Mouse (Mus musculus) embryonic facial prominence, embryonic 13.5 days (tissue): ENCODE results near the gene Txnip. TPM values are rescaled to one million over a fixed set of nuclear protein-coding genes. Genes with fewer than 3 reads are reported as not detected.

Experiments
- ATAC-seq: fragments of 200-750 bp; cut with Nextera tagmentation; 2 replicates; pipeline ENCODE4 v1.8.0; 2017; ENCODE audit warnings: low read depth; ENCODE audit not compliant: insufficient number of reproducible peaks, insufficient read depth, low FRiP score, low TSS enrichment
- H3K27ac ChIP-seq: fragments of 300-500 bp; sonication (generic); 2 replicates; pipeline ENCODE4 v1.5.1; 2015; ENCODE audit warnings: moderate library complexity, mild to moderate bottlenecking, inconsistent platforms
- H3K27me3 ChIP-seq: fragments of 300-500 bp; sonication (generic); 2 replicates; pipeline ENCODE4 v1.6.1; 2015; ENCODE audit warnings: mild to moderate bottlenecking, inconsistent platforms
- H3K36me3 ChIP-seq: fragments of 300-500 bp; sonication (generic); 2 replicates; pipeline ENCODE4 v1.6.1; 2015; ENCODE audit warnings: mild to moderate bottlenecking, inconsistent platforms
- H3K4me1 ChIP-seq: fragments of 300-500 bp; sonication (generic); 2 replicates; pipeline ENCODE4 v1.6.1; 2015; ENCODE audit warnings: inconsistent platforms
- H3K4me2 ChIP-seq: fragments of 300-500 bp; sonication (generic); 2 replicates; pipeline ENCODE4 v1.6.1; 2015; ENCODE audit warnings: moderate library complexity, mild to moderate bottlenecking, inconsistent platforms
- H3K4me3 ChIP-seq: fragments of 300-500 bp; sonication (generic); 2 replicates; pipeline ENCODE4 v1.5.1; 2015; ENCODE audit warnings: mild to moderate bottlenecking, inconsistent platforms
- H3K9ac ChIP-seq: fragments of 300-500 bp; sonication (generic); 2 replicates; pipeline ENCODE4 v1.6.1; 2015; ENCODE audit warnings: mild to moderate bottlenecking, inconsistent platforms
- H3K9me3 ChIP-seq: fragments of 300-500 bp; sonication (generic); 2 replicates; pipeline ENCODE4 v1.6.1; 2016; ENCODE audit warnings: inconsistent platforms
- WGBS: fragments of 180-500 bp; shearing (Covaris S2); methylation state at CpG from one replicate; pipeline ENCODE4 v1.1.7; 2015; ENCODE audit warnings: mixed read lengths; 5-methylcytosine and 5-hydroxymethylcytosine counted together
- polyA plus RNA-seq: library from polyadenylated mRNA; unstranded; fragments of >200 nt; fragmentation: Nextera tagmentation; extraction: Ambion mirVana; gene quantifications from 2 replicates; pipeline ENCODE4 v1.2.1, GENCODE M21; 2015

Txnip gene
- polyA plus RNA-seq, 1 experiment from 2014 or later = 113 TPM

DNA sequence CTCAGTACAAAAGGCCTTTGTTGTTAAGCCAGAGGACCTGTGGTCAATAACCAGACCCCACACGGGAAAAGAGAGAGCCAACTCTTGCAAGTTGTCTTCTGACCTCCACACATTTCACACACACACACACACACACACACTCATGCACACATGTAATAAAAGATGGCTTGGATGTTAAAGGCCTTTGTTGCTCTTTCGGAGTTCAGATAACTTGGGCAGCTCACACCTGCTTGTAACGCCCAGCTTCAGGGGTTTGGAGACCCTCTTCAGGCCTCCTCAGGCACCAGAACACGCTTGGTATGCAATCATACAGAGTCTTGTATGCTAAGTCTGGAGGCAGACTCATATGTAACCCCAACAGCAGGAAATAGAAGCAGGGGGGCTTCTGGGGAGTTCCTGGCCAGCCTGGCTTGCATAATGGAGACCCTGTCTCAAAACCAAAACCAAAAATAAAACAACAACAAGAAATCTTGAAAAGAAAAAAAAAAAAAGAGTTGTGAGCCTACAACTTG lies 21.5 kb downstream of the Txnip start:
- H3K4me2 ChIP-seq = no peak overlapping the region
- no peaks in the 10 kb centered on the region; the same call in 1 of the 2 replicates for H3K27me3 ChIP-seq
- H3K9me3 ChIP-seq = no peaks in the 10 kb centered on the region
- ATAC-seq = no peak
- H3K36me3 ChIP-seq = peaks cover 9% of the 10 kb centered on the region; the same call in 1 of the 2 replicates
- peaks cover 33% of the 10 kb centered on the region for H3K4me1 ChIP-seq
- no peak overlapping the region for H3K4me3 ChIP-seq
- H3K9ac ChIP-seq = no peak overlapping the region
- WGBS = 62% methylated on average over 4 of the region's 4 CpGs
- H3K27ac ChIP-seq = peak overlapping the region; percentile 33; the same call in 1 of the 2 replicates

DNA sequence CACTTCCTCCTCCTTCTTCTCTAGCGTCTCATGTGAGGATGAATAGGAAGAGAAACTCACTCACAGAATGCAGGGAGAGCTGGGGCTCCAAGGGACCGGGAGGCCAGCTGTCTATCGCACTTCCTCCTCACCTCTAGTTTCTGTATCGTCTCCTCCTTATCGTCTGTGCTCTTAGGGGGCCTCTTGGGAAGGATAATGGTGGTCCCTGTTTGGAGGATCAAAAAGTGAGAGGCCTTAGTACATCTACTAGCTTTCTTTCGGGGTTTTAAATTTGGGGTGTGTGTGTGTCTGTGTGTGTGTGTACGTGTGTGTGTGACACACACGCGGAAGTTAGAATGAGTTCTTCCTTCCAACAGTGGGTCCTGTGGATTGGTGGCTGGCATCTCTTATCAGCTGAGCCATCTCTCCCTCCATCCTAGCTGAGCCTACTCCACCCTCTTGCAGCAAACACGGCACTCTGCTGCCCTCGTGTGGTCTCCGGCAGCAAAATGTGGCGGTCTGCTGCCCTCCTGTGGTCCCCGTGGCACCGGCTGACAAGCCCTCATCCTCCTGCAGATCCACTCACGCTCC lies 22.2 kb downstream of the Txnip start:
- peak; percentile 40; the same call in 1 of the 2 replicates for ATAC-seq
- peak overlapping the region; percentile 64 for H3K4me2 ChIP-seq
- peaks cover 33% of the 10 kb centered on the region for H3K4me1 ChIP-seq
- H3K9ac ChIP-seq = peak overlapping the region; percentile 64
- H3K9me3 ChIP-seq = no peaks in the 10 kb centered on the region
- peak overlapping the region; percentile 33; the same call in 1 of the 2 replicates for H3K27ac ChIP-seq
- no peaks in the 10 kb centered on the region; the same call in 1 of the 2 replicates for H3K27me3 ChIP-seq
- 13% methylated on average over 16 of the region's 16 CpGs for WGBS
- peak overlapping the region; percentile 34 for H3K4me3 ChIP-seq
- H3K36me3 ChIP-seq = peaks cover 9% of the 10 kb centered on the region; the same call in 1 of the 2 replicates

DNA sequence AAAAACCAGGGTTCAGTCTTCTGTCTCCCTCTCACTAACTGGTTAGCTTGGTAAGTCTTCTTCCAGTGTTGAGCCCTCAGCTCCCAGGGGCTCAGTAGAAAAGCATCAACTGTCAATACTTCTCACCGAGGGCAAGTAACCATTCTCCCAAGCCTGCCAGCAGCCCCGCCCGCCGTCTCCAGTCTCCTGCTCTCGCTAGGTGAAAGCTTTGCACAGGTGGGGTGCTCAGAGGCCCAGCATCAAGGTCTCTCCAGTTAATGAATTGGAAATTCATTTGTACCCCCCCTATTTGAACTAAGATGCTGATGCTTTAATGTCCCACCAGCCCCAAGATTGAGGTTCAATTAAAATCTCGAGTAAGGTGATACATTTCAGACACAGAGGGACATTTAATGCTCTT lies 23.4 kb downstream of the Txnip start:
- Histone ChIP-seq H3K27ac (no peak overlapping the region), H3K4me2 (peak overlapping the region; percentile 64; the same call in 1 of the 2 replicates), H3K4me1 (peaks cover 28% of the 10 kb centered on the region), H3K27me3 (no peaks in the 10 kb centered on the region; the same call in 1 of the 2 replicates), H3K36me3 (peaks cover 9% of the 10 kb centered on the region; the same call in 1 of the 2 replicates), H3K9me3 (no peaks in the 10 kb centered on the region), H3K4me3 (no peak overlapping the region), H3K9ac (no peak overlapping the region)
- ATAC-seq = no peak
- WGBS = 45% methylated on average over 6 of the region's 6 CpGs

DNA sequence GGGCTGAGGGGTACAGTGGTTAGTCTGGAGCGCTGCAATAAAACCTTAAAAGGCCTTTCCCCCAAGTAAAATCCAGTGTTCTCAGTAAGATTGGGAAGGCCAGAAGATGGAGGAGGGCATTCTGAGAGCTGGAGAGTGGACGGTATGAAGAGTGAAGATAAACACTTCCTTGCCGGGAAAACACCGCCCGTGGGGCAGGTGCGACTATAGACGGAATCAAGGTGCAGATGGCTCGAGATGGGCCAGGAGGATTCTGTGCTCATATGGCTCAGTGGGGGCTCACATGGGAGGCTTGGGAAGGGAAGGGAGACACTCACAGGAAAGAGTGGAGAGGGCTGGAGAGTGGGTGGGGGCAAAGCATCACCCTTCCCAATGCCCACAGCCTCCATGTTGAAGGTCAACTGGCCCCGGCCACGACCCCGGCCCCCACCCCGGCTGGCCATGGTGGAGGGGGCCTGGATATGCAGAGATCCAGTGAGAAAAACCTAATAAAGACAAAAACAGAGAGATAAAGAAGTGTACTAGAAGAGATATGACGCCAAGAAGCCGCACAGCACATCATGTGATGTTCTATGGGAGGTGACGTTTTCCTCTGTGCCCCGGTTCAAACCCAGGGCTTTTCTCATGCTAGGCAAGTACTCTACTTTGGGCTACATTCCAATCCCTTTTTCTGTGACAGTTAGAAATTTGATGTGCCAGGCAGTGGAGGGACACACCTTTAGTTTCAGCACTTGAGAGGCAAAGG lies 24.2 kb downstream of the Txnip start:
- peaks cover 9% of the 10 kb centered on the region; the same call in 1 of the 2 replicates for H3K36me3 ChIP-seq
- no peak overlapping the region for H3K9ac ChIP-seq

DNA sequence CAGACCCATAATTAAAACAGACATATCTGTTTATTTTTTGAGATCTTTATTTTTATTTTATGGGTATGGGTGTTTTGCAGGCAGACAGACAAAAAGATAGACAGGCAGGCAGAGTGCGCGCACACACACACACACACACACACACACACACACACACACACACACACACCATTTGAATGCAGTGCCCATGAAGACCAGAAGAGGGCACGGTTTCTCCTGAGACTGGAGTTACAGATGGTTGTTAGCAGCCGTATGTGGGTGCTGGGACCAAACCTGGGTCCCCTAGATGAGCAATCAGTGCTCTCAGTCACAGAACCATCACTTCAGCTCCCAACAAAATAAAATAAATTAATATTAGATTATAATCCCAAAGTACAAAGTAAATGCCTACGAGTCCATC lies 25.6 kb downstream of the Txnip start:
- H3K27ac ChIP-seq = no peak overlapping the region
- H3K27me3 ChIP-seq = no peaks in the 10 kb centered on the region; the same call in 1 of the 2 replicates
- ATAC-seq = no peak
- H3K4me2 ChIP-seq = no peak overlapping the region
- H3K4me1 ChIP-seq = peaks cover 15% of the 10 kb centered on the region
- H3K4me3 ChIP-seq = no peak overlapping the region
- 89% methylated on average over 5 of the region's 5 CpGs for WGBS
- H3K9ac ChIP-seq = no peak overlapping the region
- no peaks in the 10 kb centered on the region for H3K9me3 ChIP-seq
- peaks cover 9% of the 10 kb centered on the region; the same call in 1 of the 2 replicates for H3K36me3 ChIP-seq

More for the DNA sequence above, 24.2 kb downstream of the Txnip start:
- no peak overlapping the region for H3K4me3 ChIP-seq
- H3K4me2 ChIP-seq = no peak overlapping the region
- H3K27me3 ChIP-seq = no peaks in the 10 kb centered on the region; the same call in 1 of the 2 replicates
- 87% methylated on average over 16 of the region's 16 CpGs for WGBS
- no peaks in the 10 kb centered on the region for H3K9me3 ChIP-seq
- ATAC-seq = no peak
- H3K27ac ChIP-seq = no peak overlapping the region
- peaks cover 20% of the 10 kb centered on the region for H3K4me1 ChIP-seq

DNA sequence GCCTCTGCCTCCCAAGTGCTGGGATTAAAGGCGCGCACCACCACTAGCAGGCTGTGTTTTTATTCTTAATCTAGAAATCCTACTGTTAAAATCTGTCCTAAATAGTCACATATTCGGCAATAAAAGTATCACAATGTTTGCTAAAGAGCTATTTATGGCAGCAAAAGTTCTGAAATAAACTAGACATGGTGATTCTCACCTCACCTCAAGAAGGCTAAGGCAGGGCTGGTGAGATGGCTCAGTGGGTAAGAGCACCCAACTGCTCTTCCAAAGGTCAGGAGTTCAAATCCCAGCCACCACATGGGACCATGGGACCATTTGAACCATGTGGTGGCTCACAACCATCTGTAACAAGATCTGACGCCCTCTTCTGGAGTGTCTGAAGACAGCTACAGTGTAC lies 32.9 kb downstream of the Txnip start:
- peaks cover 15% of the 10 kb centered on the region for H3K4me1 ChIP-seq
- ATAC-seq = no peak
- WGBS = 78% methylated on average over 4 of the region's 4 CpGs
- H3K4me3 ChIP-seq = no peak overlapping the region
- no peak overlapping the region for H3K4me2 ChIP-seq
- H3K9me3 ChIP-seq = no peaks in the 10 kb centered on the region
- H3K27me3 ChIP-seq = peaks cover 10% of the 10 kb centered on the region
- H3K27ac ChIP-seq = no peak overlapping the region
- H3K36me3 ChIP-seq = no peaks in the 10 kb centered on the region
- no peak overlapping the region for H3K9ac ChIP-seq

DNA sequence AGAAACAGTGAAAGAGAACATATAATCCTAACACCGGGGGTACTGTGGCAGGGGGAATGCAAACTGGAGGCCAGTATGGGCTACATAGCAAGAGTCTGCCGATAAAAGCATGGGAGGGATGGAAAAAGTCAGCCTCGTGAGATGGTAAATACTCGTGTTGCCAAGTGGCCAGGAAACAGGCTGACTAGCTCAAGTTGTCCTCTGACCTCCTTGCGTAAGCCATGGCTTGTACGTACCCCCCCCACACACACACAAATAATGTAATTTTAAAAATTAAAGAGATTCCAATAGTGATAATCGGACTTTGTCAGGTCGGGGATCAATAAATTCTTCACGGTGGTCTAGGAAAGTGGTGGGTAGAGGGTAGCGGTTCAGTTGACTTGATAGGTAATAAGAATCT lies 35.6 kb downstream of the Txnip start:
- no peak for ATAC-seq
- peak overlapping the region; percentile 86; the same call in 1 of the 2 replicates for H3K27ac ChIP-seq
- H3K36me3 ChIP-seq = no peaks in the 10 kb centered on the region
- peaks cover 23% of the 10 kb centered on the region for H3K27me3 ChIP-seq
- H3K4me2 ChIP-seq = peak overlapping the region; percentile 74
- peak overlapping the region; percentile 80 for H3K9ac ChIP-seq
- H3K4me1 ChIP-seq = peaks cover 39% of the 10 kb centered on the region
- under 1% methylated on average over 10 of the region's 10 CpGs for WGBS
- peak overlapping the region; percentile 64 for H3K4me3 ChIP-seq
- no peaks in the 10 kb centered on the region for H3K9me3 ChIP-seq

DNA sequence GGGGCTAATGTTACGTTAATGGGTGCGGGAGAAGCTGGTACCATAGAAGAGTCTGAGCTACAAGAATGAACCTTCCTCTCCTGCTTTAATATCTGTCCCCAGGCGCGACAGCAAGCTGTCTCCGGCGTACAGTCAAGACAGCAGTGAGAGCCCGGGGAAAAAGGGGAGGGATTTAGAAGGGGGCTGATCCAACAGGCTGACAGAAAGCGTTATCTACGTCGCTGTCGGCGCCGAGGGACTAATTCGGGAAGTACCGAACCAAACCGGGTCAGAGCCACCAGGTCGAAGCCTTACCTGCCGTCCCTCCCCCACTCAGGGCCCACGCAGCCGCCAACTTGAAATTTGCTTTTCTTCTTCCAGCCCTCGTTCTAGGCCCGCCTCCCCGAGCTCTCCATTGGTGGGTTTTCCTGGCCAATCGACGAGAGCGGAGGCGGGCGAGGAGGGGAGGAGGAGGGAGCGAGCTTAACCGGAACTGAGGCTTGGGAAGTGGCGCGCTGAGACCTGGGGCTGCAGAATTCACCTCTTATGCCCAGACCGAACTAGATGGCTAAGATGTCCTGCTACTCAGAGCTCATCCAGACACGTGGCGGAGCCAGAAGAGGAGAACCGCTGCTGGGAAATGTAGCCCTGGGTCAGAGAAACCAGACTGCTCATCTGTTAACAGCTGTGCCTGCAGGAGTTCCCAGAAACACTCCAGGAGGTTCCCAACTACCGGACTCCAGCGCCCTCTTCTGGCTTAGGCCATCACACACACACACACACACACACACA lies 36.2 kb downstream of the Txnip start, which contains the start of gene Polr3gl:
Gene Polr3gl (minus strand): TSS at position 392 of the 771 bp plus-strand sequence.
- peak within 1 kb of the TSS; percentile 86 for H3K27ac ChIP-seq

DNA sequence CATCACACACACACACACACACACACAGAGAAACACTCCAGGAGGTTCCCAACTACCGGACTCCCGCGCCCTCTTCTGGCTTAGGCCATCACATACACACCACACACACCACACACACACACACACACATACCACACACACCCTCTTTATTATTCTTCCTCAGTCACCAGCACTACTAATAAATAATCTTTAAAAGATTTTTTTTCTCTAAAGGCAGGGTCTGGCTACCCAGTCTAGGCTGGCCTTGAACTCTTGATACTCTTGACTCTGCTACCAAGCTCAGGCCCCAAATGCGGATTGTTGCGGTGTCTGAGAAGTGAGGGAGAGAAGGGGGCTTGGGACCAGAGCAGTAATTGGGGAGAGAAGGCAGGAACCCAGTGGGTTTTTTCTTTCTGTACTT lies 37.1 kb downstream of the Txnip start:
- peaks cover 48% of the 10 kb centered on the region for H3K4me1 ChIP-seq
- peaks cover 32% of the 10 kb centered on the region for H3K27me3 ChIP-seq
- no peak overlapping the region for H3K27ac ChIP-seq
- H3K36me3 ChIP-seq = no peaks in the 10 kb centered on the region
- no peak overlapping the region for H3K4me3 ChIP-seq
- no peak overlapping the region for H3K4me2 ChIP-seq
- 81% methylated on average over 5 of the region's 5 CpGs for WGBS
- no peak for ATAC-seq
- H3K9me3 ChIP-seq = no peaks in the 10 kb centered on the region
- no peak overlapping the region for H3K9ac ChIP-seq

More for the DNA sequence above, 36.2 kb downstream of the Txnip start, which contains the start of gene Polr3gl:
- WGBS = under 1% methylated on average over 38 of the region's 38 CpGs
- peak within 1 kb of the TSS; percentile 80 for H3K9ac ChIP-seq
- no peaks in the 10 kb centered on the region for H3K9me3 ChIP-seq
- peak within 1 kb of the TSS; percentile 64 for H3K4me3 ChIP-seq
- peaks cover 26% of the 10 kb centered on the region for H3K27me3 ChIP-seq
- H3K4me1 ChIP-seq = peaks cover 45% of the 10 kb centered on the region
- no peaks in the 10 kb centered on the region for H3K36me3 ChIP-seq
- ATAC-seq = peak; percentile 82
- peak within 1 kb of the TSS; percentile 74 for H3K4me2 ChIP-seq

DNA sequence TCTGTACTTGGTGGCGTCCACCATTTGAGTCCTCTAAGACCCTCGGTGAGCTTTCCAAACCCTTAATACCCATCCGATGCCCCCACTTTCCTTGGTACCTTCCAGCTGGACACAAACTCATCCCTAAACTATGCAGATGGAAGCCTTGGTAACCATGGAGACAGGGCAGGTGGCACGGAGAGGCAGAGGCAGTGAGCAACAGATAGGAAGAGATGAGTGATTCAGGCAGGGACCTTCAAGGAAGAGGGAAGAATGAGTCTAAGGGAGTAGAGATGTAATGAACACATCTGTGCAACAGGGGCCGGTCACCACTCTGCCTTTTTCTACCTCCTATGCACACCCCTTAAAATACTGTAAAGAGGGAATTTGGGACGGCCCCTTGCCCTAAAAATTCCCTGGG lies 37.9 kb downstream of the Txnip start:
- Histone ChIP-seq H3K9ac (peak overlapping the region; percentile 80; the same call in 1 of the 2 replicates), H3K36me3 (no peaks in the 10 kb centered on the region), H3K4me3 (peak overlapping the region; percentile 58), H3K4me2 (peak overlapping the region; percentile 98), H3K9me3 (no peaks in the 10 kb centered on the region), H3K27me3 (peaks cover 32% of the 10 kb centered on the region), H3K27ac (no peak overlapping the region), H3K4me1 (peaks cover 56% of the 10 kb centered on the region)
- WGBS = 23% methylated on average over 6 of the region's 6 CpGs
- no peak for ATAC-seq

DNA sequence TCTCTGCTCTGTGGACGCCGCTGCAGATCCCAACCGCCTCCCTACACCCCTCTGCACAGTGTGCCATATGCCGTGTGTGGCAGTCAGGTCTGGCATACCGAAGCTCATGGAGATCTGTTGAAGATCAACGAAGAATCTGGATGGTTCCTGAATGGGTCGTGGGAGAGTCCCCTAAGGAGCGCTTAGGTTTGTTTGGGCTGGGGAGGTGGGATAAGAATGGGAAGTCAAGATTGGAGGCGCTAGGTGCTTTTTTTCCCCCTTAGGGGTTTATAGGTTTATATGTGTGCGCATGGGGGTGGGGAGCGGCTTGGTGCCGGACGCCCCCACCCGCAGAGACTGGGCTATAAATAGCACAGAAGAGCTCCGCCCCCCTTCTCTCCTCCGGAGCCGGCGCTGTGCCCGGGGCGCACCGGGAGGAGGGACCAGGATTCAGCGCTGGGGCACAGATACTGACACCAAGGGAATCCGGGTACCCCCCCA lies 38.5 kb downstream of the Txnip start, which contains the start of gene Ankrd34a:
Gene Ankrd34a (plus strand): TSS at position 409 of the 480 bp plus-strand sequence.
- Histone ChIP-seq H3K4me2 (peak within 1 kb of the TSS; percentile 98), H3K4me1 (peaks cover 56% of the 10 kb centered on the region)

More for the DNA sequence above, 38.5 kb downstream of the Txnip start, which contains the start of gene Ankrd34a:
- ATAC-seq = no peak
- peak within 1 kb of the TSS; percentile 77 for H3K27ac ChIP-seq
- peaks cover 32% of the 10 kb centered on the region for H3K27me3 ChIP-seq
- H3K4me3 ChIP-seq = peak within 1 kb of the TSS; percentile 58
- no peaks in the 10 kb centered on the region for H3K36me3 ChIP-seq
- WGBS = under 1% methylated on average over 23 of the region's 23 CpGs
- H3K9me3 ChIP-seq = no peaks in the 10 kb centered on the region
- peak within 1 kb of the TSS; percentile 80 for H3K9ac ChIP-seq
